8 mouse cellular contexts compared by ENCODE assay signal in genomic region chr1:134405509-134406413, GRCm38 (mm10). TPM values are rescaled to one million over a fixed set of nuclear protein-coding genes. Genes with fewer than 3 reads are reported as not detected.
DNase-seq lines count a peak whose midpoint lies in the region; ATAC-seq and TF ChIP-seq lines count a peak whose summit lies in the region.

Cyb5r1 (plus strand) TSS chr1:134405559.

- H3K4me1 ChIP-seq in ES-E14 (ENCODE audit: control insufficient read depth in 2 of 2, insufficient read depth in 2 of 2, low read length in 2 of 2, poor library complexity in 1 of 2), result peaks cover 0 to 8% of the 10 kb centered on the region in 2 experiments; a peak in 1 of 4 replicates
- peaks cover 7% of the 10 kb centered on the region for H3K4me1 ChIP-seq in forebrain, embryonic 15.5 days
- H3K4me1 ChIP-seq in neural tube, embryonic 15.5 days, result peaks cover 10% of the 10 kb centered on the region

- peak within 1 kb of the TSS; percentile 83 for H3K4me2 ChIP-seq in forebrain, embryonic 15.5 days (replicated peaks)
- peak within 1 kb of the TSS; percentile 97 for H3K4me2 ChIP-seq in neural tube, embryonic 15.5 days

- peak; percentile 86 for DNase-seq in ES-E14 (ENCODE audit: low read depth, low spot score)
- DNase-seq in cerebellum, adult 18-20 months, result peak; percentile 75 to 76
- DNase-seq in heart, postnatal 14 days, result peak; percentile 82 to 85
- DNase-seq in layer of hippocampus, adult 11-12 months (ENCODE audit: low spot score), result peak; percentile 57
- peak; percentile 84 to 88 for DNase-seq in lung, adult 18-20 months
- peak; percentile 84 for DNase-seq in testis, postnatal 14 days (ENCODE audit: low spot score)

- H3K4me3 ChIP-seq in ES-E14 (ENCODE audit: insufficient read depth in 1 of 2, low read depth in 1 of 2, low read length in 2 of 2, poor library complexity in 1 of 2, severe bottlenecking in 1 of 2), result peak within 1 kb of the TSS; percentile 78 to 83
- peak within 1 kb of the TSS; percentile 77 for H3K4me3 ChIP-seq in forebrain, embryonic 15.5 days
- peak within 1 kb of the TSS; percentile 79 for H3K4me3 ChIP-seq in neural tube, embryonic 15.5 days (replicated peaks)

- H3K9me3 ChIP-seq in ES-E14 (ENCODE audit: control insufficient read depth, insufficient read depth, low read depth, low read length), result no peaks in the 10 kb centered on the region
- H3K9me3 ChIP-seq in forebrain, embryonic 15.5 days, result no peaks in the 10 kb centered on the region
- H3K9me3 ChIP-seq in neural tube, embryonic 15.5 days (replicated peaks), result no peaks in the 10 kb centered on the region

- peak within 1 kb of the TSS; percentile 94 for H3K27ac ChIP-seq in ES-E14 (ENCODE audit: insufficient read depth, low read depth, low read length, poor library complexity, severe bottlenecking)
- no peak within 1 kb of the TSS for H3K27ac ChIP-seq in forebrain, embryonic 15.5 days (replicated peaks)
- peak within 1 kb of the TSS; percentile 37; the same call in 1 of the 2 replicates for H3K27ac ChIP-seq in neural tube, embryonic 15.5 days (replicated peaks)

- H3K27me3 ChIP-seq in forebrain, embryonic 15.5 days, result no peaks in the 10 kb centered on the region
- H3K27me3 ChIP-seq in neural tube, embryonic 15.5 days (replicated peaks), result no peaks in the 10 kb centered on the region

- H3K9ac ChIP-seq in ES-E14 (ENCODE audit: insufficient read depth, low read depth, low read length, poor library complexity, severe bottlenecking), result peak within 1 kb of the TSS; percentile 88
- peak within 1 kb of the TSS; percentile 66 for H3K9ac ChIP-seq in forebrain, embryonic 15.5 days (replicated peaks)
- H3K9ac ChIP-seq in neural tube, embryonic 15.5 days (replicated peaks), result peak within 1 kb of the TSS; percentile 68

- peaks cover 31% of the 10 kb centered on the region for H3K36me3 ChIP-seq in ES-E14 (ENCODE audit: control insufficient read depth, insufficient read depth, low read length, poor library complexity, severe bottlenecking)
- peaks cover 9% of the 10 kb centered on the region; the same call in 1 of the 2 replicates for H3K36me3 ChIP-seq in forebrain, embryonic 15.5 days
- peaks cover 9% of the 10 kb centered on the region for H3K36me3 ChIP-seq in neural tube, embryonic 15.5 days

- in situ Hi-C loops in ES-E14 (cut with MboI; ENCODE audit: low sequenced_read_pairs in 2 of 2, unreplicated experiment in 2 of 2), result no loop called here

- WGBS in forebrain, embryonic 15.5 days, result under 1% methylated on average over 43 of the region's 43 CpGs
- under 1% methylated on average over 43 of the region's 43 CpGs for WGBS in neural tube, embryonic 15.5 days

- peak; percentile 98 for ATAC-seq in forebrain, embryonic 15.5 days (replicated peaks)
- peak; percentile 94 for ATAC-seq in neural tube, embryonic 15.5 days (ENCODE audit: low FRiP score)

- intact Hi-C loops in heart, postnatal 14 days (cut with DNase I), result loop anchor here (5.0 kb wide), 1 partner anchor 43 kb away; the partner anchor contains the start of gene Tmem183a

TF ChIP-seq in ES-E14, 5 proteins besides CTCF, POLR2A, EP300 and RAD21:
- TF ChIP-seq ZNF384 (IDR thresholded peaks at IDR 0.05; ENCODE audit: low read depth, low read length) (peak; percentile 76), ZC3H11A (IDR thresholded peaks at IDR 0.05; ENCODE audit: borderline replicate concordance, low read depth, low read length) (no peak), CHD2 (IDR thresholded peaks at IDR 0.05; ENCODE audit: low read depth, low read length) (peak; percentile 73), HCFC1 (IDR thresholded peaks at IDR 0.05; ENCODE audit: borderline replicate concordance, insufficient read depth, low read length) (no peak; the same call in 1 of the 2 replicates), MAFK (IDR thresholded peaks at IDR 0.05; ENCODE audit: insufficient read depth, low read depth, low read length) (no peak)
TF ChIP-seq in ES-E14: peak in this region for 2.

RNA-seq across cellular contexts. Expression of gene Cyb5r1, which starts in this region (rescaled TPM):
- 186 and 305 TPM in 2 replicates for total RNA-seq in ES-E14 (2012; rRNA removed)
- 19.4 and 21.7 TPM in 2 replicates for polyA plus RNA-seq in forebrain, embryonic 15.5 days (2015; fragmentation: Nextera tagmentation; extraction: Ambion mirVana)
- 10 to 100 TPM; 26.0 to 28.4 TPM for total RNA-seq in heart, postnatal 14 days (2021)
- 18.6 and 24.3 TPM in 2 replicates for polyA plus RNA-seq in neural tube, embryonic 15.5 days (2015; fragmentation: Nextera tagmentation; extraction: Ambion mirVana)
